Mouse (Mus musculus) heart, embryonic 16.5 days (tissue): ENCODE measurements around the gene Tmem100. TPM values are rescaled to one million over a fixed set of nuclear protein-coding genes. Genes with fewer than 3 reads are reported as not detected.

Experiments
- ATAC-seq: fragments of 200-750 bp; cut with Nextera tagmentation; replicated peaks from 2 replicates; pipeline ENCODE4 v1.8.0; 2017; ENCODE audit warnings: moderate number of reproducible peaks; ENCODE audit not compliant: insufficient read depth, low FRiP score; ENCODE audit errors: extremely low read depth
- H3K27ac ChIP-seq: fragments of 300-500 bp; sonication (generic); 2 replicates; pipeline ENCODE4 v1.5.1; 2014; ENCODE audit warnings: mild to moderate bottlenecking, low read length, control low read depth, moderate library complexity
- H3K27me3 ChIP-seq: fragments of 300-500 bp; sonication (generic); 2 replicates; pipeline ENCODE4 v1.6.1; 2014; ENCODE audit warnings: low read length, mixed read lengths; ENCODE audit not compliant: control insufficient read depth, insufficient read depth
- H3K36me3 ChIP-seq: fragments of 300-500 bp; sonication (generic); 2 replicates; pipeline ENCODE4 v1.6.1; 2014; ENCODE audit not compliant: control insufficient read depth, insufficient read depth
- H3K4me1 ChIP-seq: fragments of 300-500 bp; sonication (generic); 2 replicates; pipeline ENCODE4 v1.6.1; 2014; ENCODE audit warnings: low read length, mixed read lengths; ENCODE audit not compliant: control insufficient read depth, insufficient read depth
- H3K4me2 ChIP-seq: fragments of 300-500 bp; sonication (generic); 2 replicates; pipeline ENCODE4 v1.6.1; 2014; ENCODE audit warnings: low read depth, mild to moderate bottlenecking, control low read depth, low read length
- H3K4me3 ChIP-seq: fragments of 300-500 bp; sonication (generic); 2 replicates; pipeline ENCODE4 v1.5.1; 2014; ENCODE audit warnings: mild to moderate bottlenecking, control low read depth, low read length
- H3K9ac ChIP-seq: fragments of 300-500 bp; sonication (generic); 2 replicates; pipeline ENCODE4 v1.6.1; 2014; ENCODE audit warnings: low read length, control low read depth
- H3K9me3 ChIP-seq: fragments of 300-500 bp; sonication (generic); replicated peaks from 2 replicates; pipeline ENCODE4 v1.6.1; 2016; ENCODE audit warnings: low read length; ENCODE audit not compliant: control insufficient read depth
- WGBS: fragments of 180-500 bp; shearing (Covaris S2); extraction: QIAGEN DNeasy Blood & Tissue Kit; methylation state at CpG from one replicate; pipeline ENCODE4 v1.1.7; 2014; 5-methylcytosine and 5-hydroxymethylcytosine counted together
- polyA plus RNA-seq: library from polyadenylated mRNA; unstranded; fragments of >200 nt; fragmentation: Nextera tagmentation; extraction: Ambion mirVana; gene quantifications from 2 replicates; pipeline ENCODE4 v1.2.1, GENCODE M21; 2015

Tmem100 gene
- polyA plus RNA-seq, 1 experiment from 2014 or later = 13.4 TPM

DNA sequence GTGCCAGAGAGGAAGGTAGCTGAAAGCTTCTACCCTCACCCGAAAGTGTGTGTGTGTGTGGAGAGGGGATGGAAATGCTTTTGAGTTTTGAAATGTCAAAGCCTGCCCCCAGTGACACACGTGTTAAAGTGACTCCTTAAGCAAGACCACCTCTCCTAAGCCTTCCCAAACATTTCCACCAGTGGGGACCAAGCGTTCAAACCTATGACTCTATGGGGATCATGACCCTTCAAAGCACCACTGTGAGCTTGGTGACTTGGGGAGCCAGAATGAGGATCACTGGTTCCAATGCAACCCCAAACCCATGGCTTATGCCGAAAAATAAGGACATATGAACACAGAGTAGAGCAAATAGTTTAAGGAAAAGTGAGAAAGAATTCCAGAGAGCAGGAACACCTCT, 33.7 kb upstream of the Tmem100 start:
- no peak overlapping the region for H3K4me3 ChIP-seq
- H3K27ac ChIP-seq = no peak overlapping the region
- no peak overlapping the region for H3K4me2 ChIP-seq
- no peaks in the 10 kb centered on the region for H3K27me3 ChIP-seq
- no peak overlapping the region for H3K9ac ChIP-seq
- no peak for ATAC-seq
- H3K4me1 ChIP-seq = peaks cover 6% of the 10 kb centered on the region
- WGBS = 87% methylated on average over 4 of the region's 4 CpGs
- H3K36me3 ChIP-seq = no peaks in the 10 kb centered on the region
- H3K9me3 ChIP-seq = no peaks in the 10 kb centered on the region

- H3K9ac ChIP-seq = no peak overlapping the region
- no peak for ATAC-seq
- no peak overlapping the region for H3K4me3 ChIP-seq
- H3K27me3 ChIP-seq = no peaks in the 10 kb centered on the region
- 86% methylated on average over 7 of the region's 7 CpGs for WGBS
- H3K4me2 ChIP-seq = no peak overlapping the region
- H3K9me3 ChIP-seq = no peaks in the 10 kb centered on the region
- H3K36me3 ChIP-seq = no peaks in the 10 kb centered on the region
- H3K27ac ChIP-seq = no peak overlapping the region
- H3K4me1 ChIP-seq = peaks cover 8% of the 10 kb centered on the region
Observed at GRCm38 (mm10) chr11:89996856-89997255, 33.3 kb upstream of the Tmem100 start.

GRCm38 (mm10) chr11:89998996-89999770, 31.0 kb upstream of the Tmem100 start:
- no peaks in the 10 kb centered on the region for H3K36me3 ChIP-seq
- 91% methylated on average over 18 of the region's 18 CpGs for WGBS
- no peaks in the 10 kb centered on the region for H3K9me3 ChIP-seq
- no peak overlapping the region for H3K27ac ChIP-seq
- no peak for ATAC-seq
- no peak overlapping the region for H3K4me3 ChIP-seq
- H3K4me1 ChIP-seq = peaks cover 14% of the 10 kb centered on the region
- H3K27me3 ChIP-seq = no peaks in the 10 kb centered on the region
- H3K9ac ChIP-seq = no peak overlapping the region
- no peak overlapping the region for H3K4me2 ChIP-seq

DNA sequence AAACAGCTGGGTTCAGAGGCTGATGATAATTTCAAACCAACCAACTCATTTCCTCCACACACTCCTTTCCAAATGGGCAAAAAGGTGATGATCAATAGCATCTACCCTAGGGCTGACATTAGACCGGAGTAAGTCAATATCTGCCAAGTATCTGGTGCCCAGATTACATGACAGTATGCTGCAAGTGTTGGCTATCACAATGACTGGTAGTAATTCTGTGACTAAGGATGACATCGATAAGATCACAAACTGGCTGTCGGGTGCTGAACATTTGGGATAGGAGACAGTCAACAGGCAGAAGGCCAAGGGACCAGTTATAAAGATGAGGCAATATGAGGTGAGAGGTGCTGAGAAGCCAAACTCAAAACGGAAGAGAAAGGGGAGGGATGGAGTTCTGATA, 29.5 kb upstream of the Tmem100 start:
- H3K4me1 ChIP-seq = peaks cover 7% of the 10 kb centered on the region; the same call in 1 of the 2 replicates
- no peak for ATAC-seq
- H3K36me3 ChIP-seq = no peaks in the 10 kb centered on the region
- H3K9ac ChIP-seq = no peak overlapping the region
- no peak overlapping the region for H3K4me2 ChIP-seq
- H3K27ac ChIP-seq = no peak overlapping the region
- no peak overlapping the region for H3K4me3 ChIP-seq
- H3K9me3 ChIP-seq = no peaks in the 10 kb centered on the region
- H3K27me3 ChIP-seq = no peaks in the 10 kb centered on the region
- WGBS = 89% methylated on average over 4 of the region's 4 CpGs

DNA sequence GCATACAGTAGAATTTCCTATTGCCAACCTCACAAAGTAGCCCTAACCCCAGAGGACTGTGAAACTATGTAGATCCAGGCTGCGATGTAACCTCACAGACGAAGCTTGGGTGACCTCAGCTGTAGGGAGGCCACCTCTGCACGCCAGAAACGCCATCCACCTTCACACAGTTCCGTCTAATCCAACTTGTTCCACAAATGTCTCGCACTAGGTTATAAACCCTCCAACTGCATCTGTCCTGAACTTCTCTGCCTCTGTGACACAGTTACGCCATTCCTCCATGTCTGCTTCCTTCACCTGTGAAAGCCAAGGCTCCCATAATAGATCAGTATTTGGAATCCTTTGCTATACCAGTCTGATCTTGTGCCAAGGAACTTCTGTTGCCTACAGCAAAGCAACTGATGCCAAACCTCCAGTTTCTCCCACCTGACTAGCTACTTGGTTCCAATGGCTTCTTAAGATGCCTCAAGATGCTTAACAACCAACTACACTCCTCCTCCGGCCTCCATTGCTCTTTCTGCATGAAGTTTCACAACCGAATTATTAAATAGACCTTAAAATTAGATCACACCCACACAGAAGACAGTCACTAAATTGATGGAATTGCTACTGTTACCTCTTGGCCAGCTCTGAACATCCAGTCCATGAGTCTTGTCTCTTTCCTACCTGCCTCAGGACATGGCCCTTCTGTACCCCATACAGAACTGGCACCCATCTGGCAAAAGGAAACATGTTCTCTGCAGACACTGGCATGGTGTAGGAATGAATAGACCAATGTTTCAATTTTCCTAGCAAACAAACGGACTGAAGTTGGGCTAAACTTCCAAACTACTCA, 28.5 kb upstream of the Tmem100 start:
- H3K9me3 ChIP-seq = no peaks in the 10 kb centered on the region
- H3K9ac ChIP-seq = peak overlapping the region; percentile 89
- WGBS = 80% methylated on average over 10 of the region's 10 CpGs
- H3K36me3 ChIP-seq = no peaks in the 10 kb centered on the region
- peak overlapping the region; percentile 95 for H3K4me2 ChIP-seq
- H3K27me3 ChIP-seq = no peaks in the 10 kb centered on the region
- ATAC-seq = no peak
- H3K27ac ChIP-seq = no peak overlapping the region
- peak overlapping the region; percentile 85 for H3K4me3 ChIP-seq
- peaks cover 7% of the 10 kb centered on the region; the same call in 1 of the 2 replicates for H3K4me1 ChIP-seq

DNA sequence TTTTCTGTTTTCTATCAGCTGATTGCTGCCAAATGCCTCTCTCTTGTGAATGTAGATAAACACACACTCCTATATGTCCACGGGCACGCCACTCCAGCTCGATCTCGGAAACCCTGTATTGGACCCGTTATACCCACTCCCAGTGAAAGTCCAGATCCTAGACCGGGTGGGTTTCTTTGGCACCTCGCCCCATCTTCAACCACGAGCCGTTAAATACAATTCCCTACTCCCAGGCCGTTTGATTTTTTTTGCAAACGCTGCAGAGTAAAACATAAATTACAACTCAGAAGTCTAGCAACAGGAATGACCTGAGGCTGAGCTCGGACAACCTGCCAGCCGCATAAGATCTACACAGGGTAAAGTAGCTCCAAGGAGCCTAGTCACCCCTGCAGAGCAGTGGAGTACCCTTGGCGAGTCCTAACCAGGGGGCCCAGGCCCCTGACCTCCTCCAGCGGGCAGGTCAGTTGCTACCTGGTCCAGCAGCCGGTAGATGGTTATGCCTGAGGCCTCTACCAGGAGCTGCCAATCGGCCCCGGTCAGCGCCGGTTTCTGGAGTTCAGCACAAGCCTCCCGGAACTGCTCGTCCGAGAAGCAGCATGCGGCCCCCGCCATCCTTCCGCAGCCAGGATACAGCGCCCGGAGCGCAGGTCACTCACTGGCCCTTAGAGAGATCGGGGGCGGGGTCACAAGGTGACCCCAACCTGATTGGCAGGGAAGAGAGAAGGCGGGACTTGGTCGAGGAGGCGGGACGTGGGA, 27.7 kb upstream of the Tmem100 start, which contains the start of gene Pctp:
Gene Pctp (minus strand): TSS at position 664 of the 756 bp plus-strand sequence.
- H3K27ac ChIP-seq = peak within 1 kb of the TSS; percentile 63
- H3K9me3 ChIP-seq = no peaks in the 10 kb centered on the region
- peak within 1 kb of the TSS; percentile 85 for H3K4me3 ChIP-seq
- WGBS = 11% methylated on average over 35 of the region's 35 CpGs
- H3K27me3 ChIP-seq = no peaks in the 10 kb centered on the region
- peak; percentile 99 for ATAC-seq
- H3K9ac ChIP-seq = peak within 1 kb of the TSS; percentile 89
- H3K4me2 ChIP-seq = peak within 1 kb of the TSS; percentile 95
- peaks cover 7% of the 10 kb centered on the region; the same call in 1 of the 2 replicates for H3K4me1 ChIP-seq
- no peaks in the 10 kb centered on the region for H3K36me3 ChIP-seq

DNA sequence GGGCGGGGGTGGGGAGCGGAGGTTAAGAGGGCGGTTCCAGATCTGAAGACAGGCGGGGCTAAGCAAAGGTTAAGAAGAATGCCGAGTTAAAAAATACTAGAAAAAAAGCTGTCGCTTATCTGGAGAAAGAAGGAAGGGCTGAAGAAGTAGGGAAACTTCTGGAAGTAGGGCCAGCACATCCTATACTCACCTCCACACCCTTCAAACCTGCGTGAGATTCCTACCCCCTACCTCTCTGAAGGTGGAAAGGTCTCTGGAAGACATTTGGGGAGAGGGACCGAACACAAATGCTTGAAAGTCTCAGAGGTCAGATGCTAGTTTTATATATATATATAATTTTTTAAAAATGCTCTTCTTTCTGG, 27.2 kb upstream of the Tmem100 start:
- ATAC-seq = no peak
- Histone ChIP-seq H3K4me1 (peaks cover 7% of the 10 kb centered on the region; the same call in 1 of the 2 replicates), H3K9ac (peak overlapping the region; percentile 89), H3K4me2 (peak overlapping the region; percentile 95), H3K9me3 (no peaks in the 10 kb centered on the region), H3K27me3 (no peaks in the 10 kb centered on the region), H3K27ac (no peak overlapping the region; the same call in 1 of the 2 replicates), H3K36me3 (no peaks in the 10 kb centered on the region), H3K4me3 (peak overlapping the region; percentile 85)
- 11% methylated on average over 8 of the region's 8 CpGs for WGBS

GRCm38 (mm10) chr11:90003386-90003785, 26.8 kb upstream of the Tmem100 start:
- no peaks in the 10 kb centered on the region for H3K27me3 ChIP-seq
- ATAC-seq = no peak
- no peak overlapping the region for H3K9ac ChIP-seq
- 87% methylated on average over 4 of the region's 4 CpGs for WGBS
- no peaks in the 10 kb centered on the region for H3K36me3 ChIP-seq
- H3K27ac ChIP-seq = no peak overlapping the region
- peaks cover 7% of the 10 kb centered on the region; the same call in 1 of the 2 replicates for H3K4me1 ChIP-seq
- no peaks in the 10 kb centered on the region for H3K9me3 ChIP-seq
- H3K4me2 ChIP-seq = peak overlapping the region; percentile 95; the same call in 1 of the 2 replicates
- no peak overlapping the region; the same call in 1 of the 2 replicates for H3K4me3 ChIP-seq
